Mouse (Mus musculus): ENCODE data around the gene Olfr1264.

GRCm38 (mm10) chr2:89974184-89974583 lies 51.2 kb downstream of the Olfr1264 start, which contains the start of gene Olfr1260:
- no peak for TF ChIP-seq POLR2A (IDR thresholded peaks at IDR 0.05; ENCODE audit: extremely low read depth, insufficient read depth, low read length)
- no peak for TF ChIP-seq CTCF (IDR thresholded peaks at IDR 0.05; ENCODE audit: low read depth, low read length)
